Mouse (Mus musculus) lung, embryonic 16.5 days (tissue): ENCODE results near the gene Sipa1l2. TPM values are rescaled to one million over a fixed set of nuclear protein-coding genes. Genes with fewer than 3 reads are reported as not detected.
A peak's percentile ranks its signal among the peaks of the same experiment; 100 is the strongest.

Source experiments
- ATAC-seq: fragments of 200-750 bp; cut with Nextera tagmentation; 2 replicates; pipeline ENCODE4 v1.8.0; 2017; ENCODE audit warnings: low read depth, mild to moderate bottlenecking, moderate library complexity
- H3K27ac ChIP-seq: fragments of 300-500 bp; sonication (generic); 2 replicates; pipeline ENCODE4 v1.5.1; 2014; ENCODE audit warnings: mild to moderate bottlenecking, control low read depth, low read length
- H3K27me3 ChIP-seq: fragments of 300-500 bp; sonication (generic); 2 replicates; pipeline ENCODE4 v1.6.1; 2014; ENCODE audit warnings: low read depth, low read length, mixed read lengths; ENCODE audit not compliant: control insufficient read depth, insufficient read depth
- H3K36me3 ChIP-seq: fragments of 300-500 bp; sonication (generic); 2 replicates; pipeline ENCODE4 v1.6.1; 2014; ENCODE audit warnings: low read length; ENCODE audit not compliant: control insufficient read depth, insufficient read depth
- H3K4me1 ChIP-seq: fragments of 300-500 bp; sonication (generic); replicated peaks from 2 replicates; pipeline ENCODE4 v1.6.1; 2014; ENCODE audit warnings: low read length, mixed read lengths; ENCODE audit not compliant: control insufficient read depth, insufficient read depth
- H3K4me2 ChIP-seq: fragments of 300-500 bp; sonication (generic); 2 replicates; pipeline ENCODE4 v1.6.1; 2014; ENCODE audit warnings: low read depth, low read length, control low read depth
- H3K4me3 ChIP-seq: fragments of 300-500 bp; sonication (generic); 2 replicates; pipeline ENCODE4 v1.5.1; 2014; ENCODE audit warnings: mild to moderate bottlenecking, low read length, control low read depth
- H3K9ac ChIP-seq: fragments of 300-500 bp; sonication (generic); 2 replicates; pipeline ENCODE4 v1.6.1; 2014; ENCODE audit warnings: low read length, control low read depth
- H3K9me3 ChIP-seq: fragments of 300-500 bp; sonication (generic); 2 replicates; pipeline ENCODE4 v1.6.1; 2016; ENCODE audit warnings: low read length; ENCODE audit not compliant: control insufficient read depth
- WGBS: fragments of 180-500 bp; shearing (Covaris S2); extraction: QIAGEN DNeasy Blood & Tissue Kit; methylation state at CpG from one replicate; pipeline ENCODE4 v1.1.7; 2014; 5-methylcytosine and 5-hydroxymethylcytosine counted together
- polyA plus RNA-seq: library from polyadenylated mRNA; unstranded; fragments of >200 nt; fragmentation: Nextera tagmentation; extraction: Ambion mirVana; gene quantifications from 2 replicates; pipeline ENCODE4 v1.2.1, GENCODE M21; 2015

Gene Sipa1l2
- polyA plus RNA-seq, 1 experiment from 2014 or later = 13.3 TPM

DNA sequence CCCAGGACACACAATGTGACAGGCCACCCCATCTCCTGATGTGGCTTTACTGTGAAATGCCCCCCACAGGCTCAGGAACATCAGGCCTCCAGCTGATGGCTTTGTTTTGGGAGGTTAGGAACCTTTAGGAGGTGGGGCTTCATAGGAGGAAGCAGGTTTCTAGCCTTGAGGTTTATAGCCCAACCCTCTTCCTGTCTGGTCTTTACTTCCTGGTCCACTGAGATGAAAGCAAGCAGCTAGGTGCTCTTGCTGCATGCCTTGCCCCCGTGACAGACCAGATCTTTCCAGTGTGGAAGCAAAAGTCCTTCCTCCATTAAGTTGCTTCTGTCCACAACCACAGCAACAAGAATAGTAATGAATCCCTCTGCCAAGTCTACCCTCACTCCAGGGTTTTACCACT, 38.0 kb downstream of the Sipa1l2 start:
- Histone ChIP-seq H3K4me2 (no peak overlapping the region), H3K27ac (peak overlapping the region; percentile 67), H3K4me3 (no peak overlapping the region), H3K27me3 (no peaks in the 10 kb centered on the region), H3K4me1 (peaks cover 49% of the 10 kb centered on the region), H3K9ac (no peak overlapping the region), H3K9me3 (no peaks in the 10 kb centered on the region), H3K36me3 (no peaks in the 10 kb centered on the region)
- 34% methylated on average over 1 of the region's 1 CpGs for WGBS
- ATAC-seq = peak; percentile 11; the same call in 1 of the 2 replicates

DNA sequence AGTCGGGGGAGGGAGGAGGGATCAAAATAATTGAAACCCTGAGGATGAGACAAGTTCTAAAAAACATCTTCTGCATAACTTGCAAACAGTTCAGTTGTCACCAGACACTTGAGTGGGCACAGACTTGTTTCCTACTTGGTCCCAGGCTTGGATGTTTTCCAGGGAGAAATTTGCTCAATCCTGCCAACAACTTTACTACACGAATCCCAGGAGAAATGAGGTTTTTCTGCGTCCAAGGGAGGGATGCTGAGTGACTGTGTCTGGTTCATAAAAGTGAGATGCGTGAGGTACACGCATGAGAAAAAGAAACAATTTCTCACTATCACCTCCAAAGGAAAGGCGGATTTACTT, 38.5 kb downstream of the Sipa1l2 start:
- Histone ChIP-seq H3K4me3 (no peak overlapping the region), H3K4me2 (no peak overlapping the region), H3K36me3 (no peaks in the 10 kb centered on the region), H3K27me3 (no peaks in the 10 kb centered on the region), H3K27ac (peak overlapping the region; percentile 67; the same call in 1 of the 2 replicates), H3K4me1 (peaks cover 53% of the 10 kb centered on the region), H3K9me3 (no peaks in the 10 kb centered on the region), H3K9ac (no peak overlapping the region)
- 27% methylated on average over 6 of the region's 6 CpGs for WGBS
- ATAC-seq = no peak

DNA sequence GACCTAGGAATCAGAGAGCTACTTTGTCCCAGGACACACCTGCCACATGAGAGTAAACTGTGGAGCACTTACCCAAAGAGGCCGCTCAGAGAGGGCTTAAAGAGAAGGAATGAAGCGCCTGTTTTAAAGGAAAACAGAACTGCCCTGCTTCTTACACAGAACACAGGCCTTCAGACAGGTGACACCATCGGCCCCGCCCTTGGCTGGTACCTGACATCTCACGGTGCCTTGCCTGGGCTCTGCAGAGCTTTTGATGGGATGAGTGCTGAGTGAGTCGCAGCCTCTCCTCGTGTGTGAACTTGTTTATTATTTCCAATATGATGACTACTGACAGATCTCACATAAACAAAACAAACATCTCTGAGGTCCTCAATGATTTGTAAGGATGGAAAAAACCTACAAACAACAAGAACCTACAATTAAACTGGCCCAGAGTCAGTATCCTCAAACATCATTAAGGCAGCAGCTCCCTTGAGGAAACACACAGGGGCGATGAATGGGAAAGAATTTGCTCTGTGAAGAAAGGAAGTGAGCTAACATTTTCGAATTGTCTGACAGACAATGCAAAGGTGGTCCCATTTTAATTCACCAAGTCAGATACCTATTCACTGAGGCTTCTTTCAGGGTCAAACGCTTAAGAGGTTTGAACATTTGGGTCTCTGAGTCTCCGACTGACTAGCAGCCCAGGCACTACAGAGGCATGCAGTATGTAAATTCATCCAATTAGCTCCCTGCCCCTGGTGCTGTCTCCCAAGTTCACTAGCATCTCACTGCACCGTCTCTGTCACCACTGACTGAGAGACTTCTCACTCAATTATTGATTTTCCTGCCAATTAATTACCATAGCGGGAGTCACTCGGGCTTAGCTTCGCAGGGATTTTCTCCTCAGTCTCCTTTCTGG, 39.2 kb downstream of the Sipa1l2 start:
- H3K4me1 ChIP-seq = peaks cover 53% of the 10 kb centered on the region
- WGBS = 40% methylated on average over 15 of the region's 15 CpGs

DNA sequence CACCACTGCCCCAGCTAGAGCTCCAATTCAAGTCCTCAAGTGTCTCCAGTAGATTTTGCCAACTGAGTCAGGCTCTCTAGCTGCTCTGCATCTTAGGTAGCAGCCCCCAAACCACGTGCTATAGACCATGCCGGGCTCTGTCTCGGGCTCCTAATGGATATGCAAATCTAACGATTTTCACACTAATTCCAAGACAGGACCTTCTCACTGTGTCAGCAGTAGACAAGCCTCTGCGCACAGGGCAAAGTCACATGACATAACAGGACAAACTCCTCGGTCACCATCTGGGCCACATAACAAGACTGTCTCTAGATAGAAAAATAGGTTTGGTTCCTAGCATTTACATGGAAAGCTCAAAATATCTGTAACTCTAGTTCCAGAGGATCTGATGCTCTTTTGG, 40.6 kb downstream of the Sipa1l2 start:
- Histone ChIP-seq H3K9ac (no peak overlapping the region), H3K27me3 (no peaks in the 10 kb centered on the region), H3K27ac (no peak overlapping the region), H3K4me3 (no peak overlapping the region), H3K36me3 (no peaks in the 10 kb centered on the region), H3K4me2 (no peak overlapping the region), H3K9me3 (no peaks in the 10 kb centered on the region), H3K4me1 (peaks cover 58% of the 10 kb centered on the region)
- 74% methylated on average over 6 of the region's 6 CpGs for WGBS
- no peak for ATAC-seq

More for the DNA sequence above, 39.2 kb downstream of the Sipa1l2 start:
- no peaks in the 10 kb centered on the region for H3K27me3 ChIP-seq
- ATAC-seq = no peak
- H3K27ac ChIP-seq = peak overlapping the region; percentile 67; the same call in 1 of the 2 replicates
- no peak overlapping the region for H3K9ac ChIP-seq
- H3K36me3 ChIP-seq = no peaks in the 10 kb centered on the region
- no peak overlapping the region for H3K4me2 ChIP-seq
- H3K4me3 ChIP-seq = no peak overlapping the region
- H3K9me3 ChIP-seq = no peaks in the 10 kb centered on the region

DNA sequence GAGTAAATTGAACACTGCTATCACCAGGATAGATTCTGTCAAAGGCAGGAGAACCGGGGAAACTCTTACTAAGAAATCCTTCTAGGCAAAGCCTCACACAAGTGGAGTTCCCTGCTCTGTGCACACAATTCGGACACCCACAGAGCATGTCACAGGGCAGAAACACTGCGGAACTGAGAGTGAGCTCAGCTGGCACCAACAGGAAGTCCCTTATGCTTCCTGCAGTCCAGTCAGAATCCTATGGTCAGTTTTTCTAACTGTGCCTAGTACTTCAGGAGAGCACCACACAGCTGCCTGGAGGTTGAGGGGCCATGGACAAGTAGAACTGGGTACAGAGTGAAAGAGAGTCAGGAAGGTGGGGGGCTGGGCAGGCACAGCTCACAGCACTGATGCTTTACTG, 41.7 kb downstream of the Sipa1l2 start:
- peaks cover 62% of the 10 kb centered on the region for H3K4me1 ChIP-seq
- no peak overlapping the region for H3K9ac ChIP-seq
- 47% methylated on average over 3 of the region's 3 CpGs for WGBS
- no peaks in the 10 kb centered on the region for H3K36me3 ChIP-seq
- no peak for ATAC-seq
- H3K4me3 ChIP-seq = no peak overlapping the region
- no peaks in the 10 kb centered on the region for H3K9me3 ChIP-seq
- H3K27me3 ChIP-seq = no peaks in the 10 kb centered on the region
- H3K27ac ChIP-seq = no peak overlapping the region
- H3K4me2 ChIP-seq = no peak overlapping the region

DNA sequence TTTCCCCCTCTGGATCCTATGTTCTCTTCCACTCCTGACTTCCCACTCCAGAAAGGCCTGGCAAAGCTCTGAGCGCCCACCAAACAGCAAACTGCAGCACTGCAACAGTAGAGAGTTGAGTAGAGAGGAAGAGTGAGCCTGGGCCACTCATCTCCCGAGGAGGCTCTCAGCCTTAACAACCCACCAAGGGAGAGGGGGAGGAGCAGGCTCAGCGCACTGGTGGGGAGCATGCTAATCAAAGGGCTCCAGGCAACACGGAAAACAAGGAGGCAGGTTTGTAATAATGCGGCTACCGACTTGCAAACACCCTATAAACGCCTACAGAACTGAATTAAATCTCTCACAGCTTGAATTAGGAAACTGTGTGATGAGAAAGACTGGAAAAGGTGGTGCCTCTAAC, 42.6 kb downstream of the Sipa1l2 start:
- Histone ChIP-seq H3K36me3 (no peaks in the 10 kb centered on the region), H3K27me3 (no peaks in the 10 kb centered on the region), H3K27ac (no peak overlapping the region), H3K9me3 (no peaks in the 10 kb centered on the region), H3K4me1 (peaks cover 64% of the 10 kb centered on the region), H3K4me2 (no peak overlapping the region), H3K4me3 (no peak overlapping the region), H3K9ac (no peak overlapping the region)
- ATAC-seq = no peak
- WGBS = 27% methylated on average over 7 of the region's 7 CpGs

DNA sequence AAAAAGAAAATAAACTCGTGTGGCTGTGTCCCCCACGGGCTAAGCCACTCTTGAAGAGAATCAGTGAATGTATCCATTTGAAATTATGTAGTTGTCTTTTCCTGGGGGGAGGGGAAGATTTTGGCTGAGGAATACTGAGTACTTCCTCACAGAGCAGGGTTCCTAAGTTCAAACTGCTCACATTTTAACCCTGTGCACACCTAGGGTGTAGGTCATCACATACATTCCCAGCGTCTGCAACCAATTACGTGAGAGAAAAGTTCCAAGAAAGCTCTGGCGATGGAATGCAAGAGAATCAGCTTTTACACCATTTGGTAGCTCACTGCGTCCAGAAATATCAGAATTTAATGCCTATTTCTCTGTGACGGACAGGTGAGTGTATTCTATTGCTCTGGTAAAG, 43.0 kb downstream of the Sipa1l2 start:
- no peaks in the 10 kb centered on the region for H3K27me3 ChIP-seq
- no peak for ATAC-seq
- H3K4me3 ChIP-seq = no peak overlapping the region
- WGBS = 51% methylated on average over 7 of the region's 7 CpGs
- H3K27ac ChIP-seq = no peak overlapping the region
- H3K9me3 ChIP-seq = no peaks in the 10 kb centered on the region
- no peak overlapping the region for H3K4me2 ChIP-seq
- no peak overlapping the region for H3K9ac ChIP-seq
- H3K4me1 ChIP-seq = peaks cover 64% of the 10 kb centered on the region
- no peaks in the 10 kb centered on the region for H3K36me3 ChIP-seq

DNA sequence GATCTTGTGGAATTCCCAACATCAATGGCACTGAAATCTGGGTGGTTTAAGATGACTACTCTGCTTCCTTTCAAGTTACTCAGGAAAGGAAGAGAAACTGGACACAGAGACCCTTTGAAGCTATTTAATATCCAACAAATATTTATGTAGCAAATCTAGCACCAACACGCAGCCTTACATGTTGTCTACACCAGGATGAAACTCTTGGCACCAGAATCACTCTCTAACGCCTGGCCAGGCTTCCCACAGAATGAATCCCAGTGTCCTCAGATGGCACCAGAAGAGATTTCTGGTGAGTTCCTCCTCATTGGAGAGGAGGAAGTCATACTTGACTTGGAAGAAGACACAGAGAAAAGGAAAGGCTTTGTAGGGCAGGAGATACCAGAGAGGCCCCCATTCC, 45.1 kb downstream of the Sipa1l2 start:
- Histone ChIP-seq H3K9ac (no peak overlapping the region), H3K27me3 (no peaks in the 10 kb centered on the region), H3K4me3 (no peak overlapping the region), H3K27ac (peak overlapping the region; percentile 28; the same call in 1 of the 2 replicates), H3K4me1 (peaks cover 48% of the 10 kb centered on the region), H3K36me3 (no peaks in the 10 kb centered on the region), H3K9me3 (no peaks in the 10 kb centered on the region), H3K4me2 (no peak overlapping the region)
- WGBS = 58% methylated on average over 2 of the region's 2 CpGs
- ATAC-seq = no peak

DNA sequence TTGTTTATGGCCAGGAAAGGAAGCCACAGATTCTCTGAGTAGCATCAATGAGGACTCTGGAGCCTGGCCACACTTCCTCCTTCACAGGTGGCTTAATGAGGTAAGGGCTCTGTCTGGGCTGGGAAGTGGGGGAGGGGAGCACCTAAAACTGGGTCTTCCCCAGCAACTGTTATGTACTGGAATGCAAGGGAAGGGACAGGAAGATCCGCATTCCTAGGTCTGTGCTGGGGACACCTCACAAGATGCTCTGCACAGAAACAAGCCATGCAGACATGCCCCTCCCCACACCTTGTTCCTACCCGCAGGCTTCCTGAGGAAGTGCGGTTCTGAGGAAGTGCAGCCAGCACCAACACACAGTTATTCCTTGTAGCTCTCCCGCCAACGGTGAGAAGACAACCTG, 46.4 kb downstream of the Sipa1l2 start:
- Histone ChIP-seq H3K27me3 (no peaks in the 10 kb centered on the region), H3K9me3 (no peaks in the 10 kb centered on the region), H3K36me3 (no peaks in the 10 kb centered on the region), H3K4me2 (no peak overlapping the region; the same call in 1 of the 2 replicates), H3K9ac (no peak overlapping the region), H3K4me3 (no peak overlapping the region), H3K4me1 (peaks cover 45% of the 10 kb centered on the region), H3K27ac (peak overlapping the region; percentile 35; the same call in 1 of the 2 replicates)
- ATAC-seq = peak; percentile 50; the same call in 1 of the 2 replicates
- 48% methylated on average over 5 of the region's 5 CpGs for WGBS
